In genomic region chr12:105145714-105146113, GRCm38 (mm10) we compare ENCODE assay signal across 50 mouse cellular contexts. TPM values are rescaled to one million over a fixed set of nuclear protein-coding genes. Genes with fewer than 3 reads are reported as not detected.
"Had no signal": no experiment of that assay in that cellular context is flagged by ENCODE, and none has a peak within 500 bp of the region (broad histone marks: within the 10 kb centered on the region; RNA-seq: fewer than 3 reads in every experiment).

Gene Tcl1b2, plus strand, starts transcription at chr12:105146014.

- H3K27me3 ChIP-seq: heart, embryonic 13.5 days; heart, embryonic 15.5 days; hindbrain, embryonic 12.5 days; hindbrain, embryonic 13.5 days; hindbrain, embryonic 15.5 days; intestine, embryonic 15.5 days; kidney, embryonic 15.5 days had no signal

- H3K9ac ChIP-seq: heart, embryonic 13.5 days; heart, embryonic 15.5 days; hindbrain, embryonic 12.5 days; hindbrain, embryonic 13.5 days; hindbrain, embryonic 14.5 days; hindbrain, embryonic 15.5 days; intestine, embryonic 15.5 days; kidney, embryonic 15.5 days had no signal

- H3K4me1 ChIP-seq: heart, embryonic 13.5 days; heart, embryonic 15.5 days; hindbrain, embryonic 10.5 days; hindbrain, embryonic 12.5 days; hindbrain, embryonic 13.5 days; hindbrain, embryonic 15.5 days; intestine, embryonic 15.5 days; kidney, embryonic 15.5 days had no signal

- H3K4me2 ChIP-seq: heart, embryonic 11.5 days; heart, embryonic 13.5 days; heart, embryonic 15.5 days; hindbrain, embryonic 12.5 days; hindbrain, embryonic 13.5 days; hindbrain, embryonic 14.5 days; hindbrain, embryonic 15.5 days; intestine, embryonic 15.5 days; kidney, embryonic 15.5 days had no signal

- H3K27ac ChIP-seq: heart, adult 2 months; heart, embryonic 13.5 days; heart, embryonic 15.5 days; hindbrain, embryonic 10.5 days; hindbrain, embryonic 12.5 days; hindbrain, embryonic 13.5 days; hindbrain, embryonic 14.5 days; hindbrain, embryonic 15.5 days; hindbrain, postnatal 0 days; intestine, embryonic 15.5 days; kidney, embryonic 15.5 days; kidney, postnatal 0 days; layer of hippocampus, adult 2 months had no signal

- H3K4me3 ChIP-seq: heart, adult 2 months; heart, embryonic 13.5 days; heart, embryonic 15.5 days; hindbrain, embryonic 10.5 days; hindbrain, embryonic 12.5 days; hindbrain, embryonic 13.5 days; hindbrain, embryonic 15.5 days; intestine, embryonic 15.5 days; kidney, embryonic 15.5 days; layer of hippocampus, adult 2 months had no signal

- ATAC-seq: hindbrain, embryonic 16.5 days; hindbrain, postnatal 0 days; inflammation-experienced regulatory T-cells, adult 6 months; intestine, embryonic 15.5 days; intestine, embryonic 16.5 days; intestine, postnatal 0 days had no signal

- H3K36me3 ChIP-seq: heart, embryonic 13.5 days; heart, embryonic 15.5 days; hindbrain, embryonic 10.5 days; hindbrain, embryonic 12.5 days; hindbrain, embryonic 13.5 days; hindbrain, embryonic 15.5 days; intestine, embryonic 15.5 days; kidney, embryonic 15.5 days had no signal

- DNase-seq: heart, adult 2 months; heart, postnatal 10 days; heart, postnatal 14 days; heart, postnatal 36 days; kidney, adult 11 months; kidney, adult 18-20 months; kidney, adult 2 months; kidney, adult 8-10 months; kidney, adult 9 months; kidney, postnatal 10 days; kidney, postnatal 14 days; kidney, postnatal 25 days; kidney, postnatal 36 days; kidney, postnatal 4 days; layer of hippocampus, adult 9-11 months; layer of hippocampus, postnatal 36 days had no signal

- H3K9me3 ChIP-seq: heart, embryonic 15.5 days; hindbrain, embryonic 12.5 days; hindbrain, embryonic 13.5 days; hindbrain, embryonic 15.5 days; intestine, embryonic 15.5 days; kidney, embryonic 15.5 days had no signal

RNA-seq across cellular contexts. Expression of gene Tcl1b2, which starts in this region (rescaled TPM):
- total RNA-seq: heart, adult 2 months; heart, adult 8-10 months; heart, postnatal 10 days; heart, postnatal 14 days; heart, postnatal 25 days; heart, postnatal 36 days; hematopoietic stem cell, adult 5-6 weeks; hindbrain, postnatal 0 days; layer of hippocampus, adult 18-20 months; layer of hippocampus, adult 2 months; layer of hippocampus, adult 8-10 months; layer of hippocampus, postnatal 10 days; layer of hippocampus, postnatal 14 days; layer of hippocampus, postnatal 25 days; layer of hippocampus, postnatal 36 days; left cerebral cortex, adult 18-20 months had no signal
- polyA plus RNA-seq: heart, adult 2 months; heart, embryonic 11.5 days; heart, embryonic 13.5 days; heart, embryonic 14.5 days; heart, embryonic 15.5 days; heart, embryonic 16.5 days; heart, postnatal 0 days; hindbrain, embryonic 10.5 days; hindbrain, embryonic 11.5 days; hindbrain, embryonic 12.5 days; hindbrain, embryonic 13.5 days; hindbrain, embryonic 14.5 days; hindbrain, embryonic 15.5 days; hindbrain, embryonic 16.5 days; hindbrain, postnatal 0 days; inflammation-experienced regulatory T-cells, adult 6 months; intestine, embryonic 14.5 days; intestine, embryonic 15.5 days; intestine, embryonic 16.5 days; intestine, postnatal 0 days; kidney, adult 2 months; kidney, embryonic 14.5 days; kidney, embryonic 15.5 days; kidney, embryonic 16.5 days; kidney, postnatal 0 days; large intestine, adult 2 months had no signal
